Mouse (Mus musculus) E14TG2a.4 (cell line): ENCODE measurements at regions not wholly inside any gene's neighbourhood (a gene's known extent, or its start where the extent isn't known, plus 50 kb on each side); places are given as distances from the start of the nearest gene placed in this dataset.

Source experiments
- CTCF ChIP-seq: conservative IDR thresholded peaks from 2 replicates; pipeline ENCODE4 v1.5.1; 2014; ENCODE audit warnings: low read length
- NANOG ChIP-seq: IDR thresholded peaks from 2 replicates; pipeline ENCODE4 v1.6.1; 2014; ENCODE audit warnings: borderline replicate concordance, low read length, mixed read lengths
- POU5F1 ChIP-seq: IDR thresholded peaks from 2 replicates; pipeline ENCODE4 v1.6.1; 2014; ENCODE audit warnings: low read length, borderline replicate concordance

DNA sequence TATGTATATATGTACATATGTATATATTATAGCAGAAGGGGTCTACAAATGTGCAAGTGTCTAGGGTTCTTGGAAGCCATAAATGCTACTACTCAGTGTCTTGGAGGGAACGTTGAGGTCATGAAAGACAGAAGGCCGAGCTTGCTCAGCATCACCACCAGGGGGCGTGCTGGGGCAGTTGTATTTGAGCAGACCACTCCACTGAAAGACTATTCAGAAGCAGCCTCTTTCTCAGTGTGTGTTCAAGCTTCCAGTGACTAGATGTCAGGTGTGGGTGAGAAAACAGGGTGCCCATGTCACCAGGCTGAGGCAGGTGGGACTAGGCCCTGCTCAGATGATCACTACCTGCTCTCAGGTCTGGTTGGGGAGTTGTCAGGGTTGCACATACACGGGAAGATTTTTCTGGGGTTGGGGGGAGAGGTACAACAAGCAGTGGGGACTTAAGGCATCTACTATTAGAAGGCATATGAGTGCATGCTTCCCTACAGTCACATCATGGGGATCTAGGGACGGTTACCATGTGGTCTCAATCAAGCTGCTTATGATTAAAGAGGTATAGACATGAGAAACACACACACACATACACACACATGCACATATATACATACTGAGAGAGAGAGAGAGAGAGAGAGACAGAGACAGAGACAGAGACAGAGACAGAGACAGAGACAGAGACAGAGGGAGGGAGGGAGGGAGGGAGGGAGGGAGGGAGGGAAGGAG, 127.1 kb upstream of the Sash1 start:
- TF ChIP-seq CTCF (peak; percentile 88), NANOG (no peak), POU5F1 (no peak)
